Mouse (Mus musculus) lung, embryonic 14.5 days (tissue): ENCODE measurements around the gene Catsper3. TPM values are rescaled to one million over a fixed set of nuclear protein-coding genes. Genes with fewer than 3 reads are reported as not detected.

Experiments used
- ATAC-seq: fragments of 200-750 bp; cut with Nextera tagmentation; 2 replicates; pipeline ENCODE4 v1.8.0; 2017; ENCODE audit warnings: mild to moderate bottlenecking, moderate TSS enrichment, moderate library complexity; ENCODE audit not compliant: insufficient read depth
- DNase-seq: peaks from one replicate; pipeline ENCODE4 v3.0.0-alpha.2; 2015
- H3K27ac ChIP-seq: fragments of 300-500 bp; sonication (generic); 2 replicates; pipeline ENCODE4 v1.5.1; 2014; ENCODE audit warnings: low read depth, mild to moderate bottlenecking, moderate library complexity
- H3K27me3 ChIP-seq: fragments of 300-500 bp; sonication (generic); 2 replicates; pipeline ENCODE4 v1.6.1; 2014; ENCODE audit warnings: low read length, control low read depth; ENCODE audit not compliant: insufficient read depth
- H3K36me3 ChIP-seq: fragments of 300-500 bp; sonication (generic); 2 replicates; pipeline ENCODE4 v1.6.1; 2014; ENCODE audit warnings: control low read depth; ENCODE audit not compliant: insufficient read depth
- H3K4me1 ChIP-seq: fragments of 300-500 bp; sonication (generic); 2 replicates; pipeline ENCODE4 v1.6.1; 2014; ENCODE audit warnings: antibody characterized with exemption, control low read depth; ENCODE audit not compliant: insufficient read depth
- H3K4me2 ChIP-seq: fragments of 300-500 bp; sonication (generic); 2 replicates; pipeline ENCODE4 v1.6.1; 2014; ENCODE audit warnings: mild to moderate bottlenecking
- H3K4me3 ChIP-seq: fragments of 300-500 bp; sonication (generic); 2 replicates; pipeline ENCODE4 v1.5.1; 2014; ENCODE audit warnings: low read depth, low read length
- H3K9ac ChIP-seq: fragments of 300-500 bp; sonication (generic); 2 replicates; pipeline ENCODE4 v1.6.1; 2014
- H3K9me3 ChIP-seq: fragments of 300-500 bp; sonication (generic); 2 replicates; pipeline ENCODE4 v1.6.1; 2016; ENCODE audit warnings: low read depth, low read length, control low read depth
- CTCF ChIP-seq: IDR thresholded peaks from 2 replicates; pipeline ENCODE4 v1.5.1; 2016; ENCODE audit warnings: antibody characterized with exemption, low read depth
- WGBS: fragments of 180-500 bp; shearing (Covaris S2); extraction: QIAGEN DNeasy Blood & Tissue Kit; methylation state at CpG from one replicate; pipeline ENCODE4 v1.1.7; 2014; 5-methylcytosine and 5-hydroxymethylcytosine counted together
- polyA plus RNA-seq: library from polyadenylated mRNA; unstranded; fragments of >200 nt; fragmentation: Nextera tagmentation; extraction: Ambion mirVana; gene quantifications from 2 replicates; pipeline ENCODE4 v1.2.1, GENCODE M21; 2014

The Catsper3 gene
- polyA plus RNA-seq, 1 experiment from 2014 or later = 0.18 TPM

DNA sequence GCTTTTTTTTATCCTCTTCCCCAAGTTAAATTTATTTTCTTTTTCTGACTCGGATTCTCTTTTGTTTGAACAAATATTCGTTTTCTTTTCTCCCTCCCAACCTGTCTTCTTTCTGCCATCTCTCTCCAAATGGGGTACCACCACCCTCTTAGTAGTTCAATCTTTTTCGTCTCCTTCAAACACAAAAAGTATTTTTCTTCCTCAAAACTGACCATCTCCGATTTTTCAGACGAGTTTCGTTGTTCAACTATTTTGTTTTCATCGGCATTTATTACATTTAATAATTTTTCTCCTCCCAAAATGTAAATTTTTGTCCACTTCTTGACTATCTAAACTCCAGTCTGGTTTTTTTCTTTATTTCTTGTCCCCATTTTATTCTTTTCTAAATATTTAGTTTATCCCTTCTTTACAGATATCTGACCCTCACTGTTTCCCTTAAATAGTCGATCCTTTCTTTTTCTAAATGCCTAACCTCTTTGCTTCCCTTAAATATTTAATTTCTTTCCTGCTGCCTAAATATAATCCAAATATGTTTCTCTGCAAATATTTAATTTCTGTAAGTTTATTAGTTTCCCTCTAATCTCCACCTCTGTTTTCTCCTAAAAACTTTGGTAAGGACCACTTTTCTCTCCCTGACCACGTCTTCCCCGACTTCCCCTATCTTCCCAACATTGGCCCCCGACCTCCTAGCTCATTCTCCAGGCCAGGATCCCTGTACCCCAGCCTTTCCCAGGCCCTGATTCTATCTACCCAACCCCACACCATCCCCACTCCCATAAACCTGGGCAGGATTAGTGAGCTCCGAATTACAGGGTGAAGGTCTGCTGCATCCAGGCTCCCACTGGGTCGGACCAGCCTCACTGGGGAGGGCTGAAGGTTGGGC, 42.7 kb downstream of the Catsper3 start:
- Histone ChIP-seq H3K27ac (no peak overlapping the region), H3K9me3 (no peaks in the 10 kb centered on the region), H3K4me2 (no peak overlapping the region), H3K4me3 (no peak overlapping the region), H3K4me1 (no peaks in the 10 kb centered on the region), H3K36me3 (no peaks in the 10 kb centered on the region), H3K27me3 (peaks cover 93% of the 10 kb centered on the region), H3K9ac (no peak overlapping the region)
- ATAC-seq = no peak
- TF ChIP-seq CTCF = no peak
- 8% methylated on average over 13 of the region's 13 CpGs for WGBS
- peak; percentile 36 for DNase-seq

DNA sequence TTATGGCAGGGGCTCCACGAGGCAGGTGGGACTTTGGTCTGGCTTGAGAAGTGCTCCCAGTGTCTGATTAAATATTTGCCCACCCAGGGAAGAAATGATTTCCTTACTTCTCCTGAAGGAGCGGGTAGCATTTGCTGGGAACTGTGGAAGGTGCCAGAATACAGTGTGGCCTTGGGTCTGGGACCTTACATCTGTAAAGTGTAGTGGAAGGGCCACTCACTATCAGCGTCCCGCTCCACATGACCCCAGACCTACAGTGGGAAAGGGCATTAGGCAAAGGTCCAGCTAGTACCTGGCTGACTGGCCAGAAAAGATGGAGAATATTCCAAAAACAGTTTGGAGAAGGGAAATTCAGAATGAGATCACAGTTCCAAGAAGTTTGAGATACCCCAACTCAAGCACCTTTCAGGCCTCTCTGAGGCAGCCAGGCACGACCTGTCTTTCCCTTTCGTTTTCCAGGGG, 43.3 kb downstream of the Catsper3 start:
- WGBS = 2% methylated on average over 6 of the region's 6 CpGs
- no peak overlapping the region for H3K9ac ChIP-seq
- ATAC-seq = no peak

DNA sequence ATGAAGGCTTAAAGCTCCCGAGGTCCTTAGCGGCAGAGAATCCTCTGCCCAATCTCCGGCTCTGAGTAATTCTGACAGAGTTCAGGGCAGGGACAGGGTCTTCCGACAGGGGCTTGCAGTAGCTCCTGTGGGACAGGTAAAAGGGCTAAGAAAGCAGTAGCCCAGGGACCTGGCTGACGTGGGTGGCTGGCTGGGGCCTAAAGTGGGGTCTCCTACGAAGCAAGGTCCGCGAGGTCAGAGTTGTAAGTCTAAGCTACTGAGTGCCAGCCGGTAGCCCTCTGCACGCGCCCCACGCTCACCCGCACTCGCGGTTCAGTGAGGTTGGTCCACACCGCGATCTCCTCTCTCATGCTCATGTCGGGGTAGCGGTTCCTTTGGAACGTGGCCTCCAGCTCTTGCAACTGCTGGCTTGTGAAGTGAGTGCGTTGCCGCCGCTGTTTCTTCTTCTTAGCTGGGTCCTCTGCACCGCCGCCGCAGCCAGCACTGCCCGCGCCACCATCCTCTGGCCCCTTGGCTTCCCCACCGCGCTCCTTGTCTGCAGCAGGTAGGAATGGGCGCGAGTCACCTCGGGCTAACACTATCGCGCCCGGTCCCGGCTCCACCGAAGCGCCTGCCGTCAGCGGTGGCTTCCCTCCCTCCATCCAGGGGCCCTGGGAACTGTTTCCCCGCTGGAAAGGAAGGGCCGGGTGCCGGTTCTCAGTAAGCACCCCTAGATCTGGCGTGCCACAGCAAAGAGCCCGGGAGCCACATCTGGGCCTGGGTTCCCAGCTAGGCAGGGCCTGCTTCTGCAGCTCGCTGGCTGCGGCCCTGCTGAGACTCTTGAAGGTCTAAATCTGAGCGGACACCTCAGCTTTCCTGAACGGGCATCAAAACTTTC, 44.0 kb downstream of the Catsper3 start:
- H3K27ac ChIP-seq = no peak overlapping the region
- H3K4me2 ChIP-seq = no peak overlapping the region
- no peaks in the 10 kb centered on the region for H3K36me3 ChIP-seq
- H3K9me3 ChIP-seq = no peaks in the 10 kb centered on the region
- ATAC-seq (no peak), DNase-seq (peak; percentile 35)
- H3K27me3 ChIP-seq = peaks cover 93% of the 10 kb centered on the region
- no peak for TF ChIP-seq CTCF
- 0 out of 2 replicates have a peak overlapping the region, but pooled peaks have one; percentile 7 for H3K4me3 ChIP-seq
- H3K9ac ChIP-seq = no peak overlapping the region
- 4% methylated on average over 50 of the region's 50 CpGs for WGBS
- H3K4me1 ChIP-seq = no peaks in the 10 kb centered on the region

More for the DNA sequence above, 43.3 kb downstream of the Catsper3 start:
- Histone ChIP-seq H3K4me3 (no peak overlapping the region), H3K27me3 (peaks cover 93% of the 10 kb centered on the region), H3K36me3 (no peaks in the 10 kb centered on the region), H3K4me2 (no peak overlapping the region), H3K27ac (no peak overlapping the region), H3K9me3 (no peaks in the 10 kb centered on the region), H3K4me1 (no peaks in the 10 kb centered on the region)
- DNase-seq = peak; percentile 22
- TF ChIP-seq CTCF = no peak

DNA sequence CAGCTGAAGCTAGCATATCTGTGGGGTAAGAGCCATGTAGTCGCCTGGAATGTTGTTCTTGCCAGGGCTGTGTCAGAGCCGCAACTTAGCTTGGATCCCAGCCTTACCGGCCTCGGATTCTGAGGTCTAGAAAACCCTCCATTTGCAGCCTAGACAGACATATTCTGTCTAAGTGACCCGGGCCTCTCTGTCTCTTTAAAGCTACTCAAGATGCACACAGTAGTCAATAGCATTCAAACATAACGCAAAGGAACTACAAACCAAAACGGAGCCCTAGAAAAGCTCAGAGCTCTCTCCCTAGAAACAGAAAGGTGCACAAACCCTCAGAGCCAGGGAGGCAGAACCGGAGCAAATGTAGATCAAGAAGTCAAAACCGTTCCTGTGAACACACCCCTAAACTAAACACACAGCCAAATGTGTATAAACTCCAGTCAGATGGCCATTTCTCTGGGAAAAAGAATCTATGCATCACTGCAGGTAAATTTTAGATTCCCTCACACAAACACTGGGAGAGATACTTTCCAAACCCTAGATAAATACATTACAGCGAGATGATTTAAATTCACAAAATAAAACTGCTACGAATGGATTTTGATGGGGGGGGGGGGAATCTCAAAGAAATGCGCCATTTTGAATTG, 44.8 kb downstream of the Catsper3 start:
- peaks cover 93% of the 10 kb centered on the region for H3K27me3 ChIP-seq
- DNase-seq = no peak
- H3K9me3 ChIP-seq = no peaks in the 10 kb centered on the region
- H3K9ac ChIP-seq = no peak overlapping the region
- no peak for ATAC-seq
- H3K4me3 ChIP-seq = 0 out of 2 replicates have a peak overlapping the region, but pooled peaks have one; percentile 7
- no peak for TF ChIP-seq CTCF
- H3K36me3 ChIP-seq = no peaks in the 10 kb centered on the region
- WGBS = 14% methylated on average over 12 of the region's 12 CpGs
- H3K4me2 ChIP-seq = no peak overlapping the region
- H3K27ac ChIP-seq = no peak overlapping the region
- H3K4me1 ChIP-seq = no peaks in the 10 kb centered on the region

DNA sequence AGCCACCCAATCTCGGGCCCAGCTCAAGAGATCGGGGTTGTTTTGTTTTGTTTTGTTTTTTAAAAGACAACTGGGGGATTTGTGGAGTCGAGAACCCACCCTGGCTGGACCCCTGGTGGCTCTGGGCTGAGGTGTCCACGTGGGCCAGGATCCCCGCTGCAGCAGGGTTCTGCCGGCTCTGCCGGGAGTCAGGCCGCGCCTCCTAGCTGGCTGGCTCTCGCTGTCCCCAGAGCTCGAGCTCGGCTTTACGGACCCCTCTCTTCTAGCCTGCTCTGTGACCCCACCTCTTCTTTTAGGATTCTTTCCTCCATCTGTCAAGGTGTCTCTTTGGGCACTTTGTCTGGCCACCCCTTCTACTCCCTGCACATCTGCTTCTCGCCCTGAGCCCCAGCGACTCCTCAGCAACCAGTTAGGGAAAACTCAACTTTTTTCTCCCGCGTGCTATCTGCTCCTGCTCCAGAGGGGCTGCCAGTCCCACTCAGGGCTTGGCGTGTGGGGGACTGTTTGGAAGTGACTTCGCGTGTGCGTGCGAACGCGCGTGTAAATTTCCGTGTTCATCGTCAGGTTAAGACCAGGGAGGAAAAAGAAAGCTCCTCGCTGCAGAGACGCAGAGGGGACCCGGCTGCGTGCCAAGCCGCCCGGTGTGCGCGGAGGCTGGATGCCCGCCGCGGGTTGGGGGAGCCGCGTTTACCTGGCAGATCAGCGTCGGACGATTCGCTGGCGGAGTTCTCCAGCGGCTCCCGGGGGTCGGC, 45.9 kb downstream of the Catsper3 start:
- Histone ChIP-seq H3K4me1 (no peaks in the 10 kb centered on the region), H3K9me3 (no peaks in the 10 kb centered on the region), H3K27me3 (peaks cover 93% of the 10 kb centered on the region), H3K9ac (peak overlapping the region; percentile 46; the same call in 1 of the 2 replicates), H3K4me2 (peak overlapping the region; percentile 58), H3K27ac (no peak overlapping the region), H3K4me3 (peak overlapping the region; percentile 34), H3K36me3 (no peaks in the 10 kb centered on the region)
- 2% methylated on average over 48 of the region's 48 CpGs for WGBS
- no peak for TF ChIP-seq CTCF
- ATAC-seq (no peak), DNase-seq (peak; percentile 56)
